Mouse (Mus musculus) CD4-positive, CD25-positive, alpha-beta regulatory T cell, adult 4 months (primary cell): ENCODE measurements around the gene Armc7. TPM values are rescaled to one million over a fixed set of nuclear protein-coding genes. Genes with fewer than 3 reads are reported as not detected.
"Not testable (repeated sequence)": the region's sequence is repeated elsewhere in the genome, so short reads cannot be mapped to it uniquely, and the experiment has no call there.

ENCODE experiments used
- ATAC-seq: one replicate; pipeline ENCODE4 v1.8.0; 2017
- polyA plus RNA-seq, 2 experiments: library from polyadenylated mRNA; unstranded; fragments of 100-300 nt; shearing (Covaris generic); gene quantifications; one replicate each; pipeline ENCODE4 v1.2.1; 2017

Gene Armc7
- polyA plus RNA-seq, result 100 to 1,000 TPM in 1 of 2 experiments, 10 to 100 TPM in 1; 79.2 to 132 TPM

DNA sequence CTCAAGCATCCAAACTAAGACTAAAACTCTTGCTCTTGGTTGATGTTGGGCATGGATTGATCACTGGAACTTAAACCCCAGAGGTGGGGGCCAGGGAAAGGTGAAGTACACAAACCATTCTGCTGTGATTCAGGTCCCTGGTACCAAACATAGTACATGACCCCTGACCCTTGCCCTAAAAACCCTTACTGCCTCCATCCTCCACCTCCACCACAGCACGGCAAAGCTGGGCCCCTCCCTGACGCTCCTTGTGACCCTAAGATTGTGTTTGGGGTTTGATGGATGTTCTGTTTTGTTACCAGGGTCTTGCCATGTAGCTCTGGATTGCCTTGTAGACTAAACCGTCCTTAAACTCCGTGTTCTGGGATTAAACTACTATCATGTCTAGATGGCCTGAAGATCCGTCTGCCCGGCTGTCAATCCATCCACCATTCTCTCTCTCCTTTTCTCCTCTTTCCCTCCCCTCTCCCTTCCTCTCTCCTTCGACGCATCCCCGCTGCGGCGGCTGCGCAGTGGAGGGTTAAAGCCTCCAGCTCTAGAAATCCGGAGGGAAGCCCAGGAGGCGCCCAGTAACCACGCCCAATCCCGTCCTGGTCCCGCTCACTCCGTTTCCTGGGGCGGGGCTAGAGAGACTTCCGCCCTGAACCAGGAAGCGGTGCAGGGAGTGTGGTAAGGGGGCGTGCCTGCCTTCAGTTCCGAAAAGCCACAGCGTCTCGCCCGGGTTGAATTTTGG lies at the start of gene Armc7:
Gene Armc7, plus strand, starts transcription at position 643 of the 733 bp plus-strand sequence.
- peak; percentile 92 for ATAC-seq

GRCm38 (mm10) chr11:115425671-115426070 lies 49.8 kb upstream of the Armc7 start:
- no peak for ATAC-seq

- ATAC-seq, result peak; percentile 87
These were observed 47.8 kb upstream of the Armc7 start for GRCm38 (mm10) chr11:115427482-115428331.

DNA sequence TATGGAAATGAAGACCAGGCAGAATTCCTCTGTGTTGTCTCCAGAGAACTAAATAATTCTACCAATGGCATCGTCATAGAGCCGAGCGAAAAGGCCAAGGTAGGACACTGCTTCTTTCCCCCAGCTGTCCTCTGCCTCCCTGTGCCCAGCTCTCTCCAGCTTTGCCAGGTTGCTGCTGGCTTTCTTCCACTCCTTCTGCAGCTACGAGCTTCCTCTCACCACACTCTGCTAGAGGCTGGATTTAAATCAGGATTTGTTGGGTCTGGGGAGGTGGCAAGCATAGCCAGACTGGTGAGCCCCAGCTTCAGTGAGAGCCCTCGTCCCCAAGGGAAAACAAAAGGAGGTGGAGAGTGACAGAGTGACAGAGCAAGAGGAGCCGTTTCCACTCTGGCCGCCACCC lies 46.2 kb upstream of the Armc7 start:
- no peak for ATAC-seq

DNA sequence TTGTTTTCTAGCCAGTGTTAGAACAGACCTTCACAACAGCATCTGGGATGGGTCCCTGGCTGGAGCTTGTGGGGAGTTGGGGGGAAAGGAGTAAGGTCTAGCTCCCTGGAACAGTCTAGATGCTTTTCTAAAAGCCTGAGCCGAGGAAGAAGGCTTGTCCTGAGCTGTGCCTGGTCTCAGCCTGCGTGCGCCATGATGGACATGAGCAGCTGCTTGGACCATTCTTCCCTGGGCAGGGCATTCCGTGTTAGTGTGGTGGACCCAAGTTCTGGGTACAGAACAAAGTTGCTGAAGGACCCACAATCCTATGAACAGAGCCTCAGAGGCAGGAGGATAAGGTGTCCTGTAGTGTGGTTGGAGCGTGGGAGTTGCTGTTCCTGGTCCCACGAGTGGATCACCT lies 44.9 kb upstream of the Armc7 start:
- no peak for ATAC-seq

DNA sequence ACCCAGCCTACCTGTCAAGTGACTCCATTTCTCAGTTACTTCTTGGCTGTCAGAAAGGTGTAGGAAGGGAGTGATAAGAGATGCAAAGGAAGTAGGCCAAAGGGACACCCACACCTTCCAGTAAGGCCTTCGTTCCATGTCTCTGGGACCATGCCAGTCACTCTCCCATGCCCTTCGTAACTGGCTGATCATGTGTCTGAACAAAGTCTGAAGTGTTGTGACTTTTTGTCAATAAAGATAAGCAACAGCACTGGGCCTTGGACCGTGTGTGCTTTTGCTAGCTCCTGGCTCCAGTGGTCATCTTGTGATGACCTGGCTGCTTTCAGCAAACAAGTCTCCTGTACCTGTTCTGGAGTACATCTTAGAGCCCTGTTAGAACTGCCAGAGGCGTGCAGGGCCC lies 42.7 kb upstream of the Armc7 start:
- no peak for ATAC-seq

GRCm38 (mm10) chr11:115433342-115433741 lies 42.1 kb upstream of the Armc7 start:
- ATAC-seq, result no peak

- no peak for ATAC-seq
These were observed 39.7 kb upstream of the Armc7 start for GRCm38 (mm10) chr11:115435596-115436337.

- ATAC-seq, result no peak
These were observed 37.8 kb upstream of the Armc7 start for GRCm38 (mm10) chr11:115437571-115438122.

DNA sequence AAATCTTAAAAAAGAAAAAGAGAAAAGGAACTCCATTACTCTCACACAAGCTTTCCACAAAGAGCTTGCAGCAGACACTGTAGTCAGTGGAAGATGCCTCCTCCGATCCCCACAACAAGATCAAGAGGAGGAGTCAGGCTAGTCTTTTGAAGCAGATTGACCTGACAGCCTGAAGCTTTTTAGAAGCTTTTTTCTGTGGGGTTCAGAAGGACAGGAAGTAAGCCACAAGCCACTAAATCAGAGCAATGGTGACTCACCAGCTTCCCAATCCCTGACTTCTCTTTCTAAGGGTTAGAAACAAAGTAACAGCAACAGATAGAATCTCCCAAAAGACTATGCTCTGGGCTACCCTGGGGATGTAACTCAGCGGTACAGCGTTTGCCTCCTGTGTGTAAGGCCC lies 36.1 kb upstream of the Armc7 start:
- no peak for ATAC-seq

- ATAC-seq, result no peak
These were observed 35.4 kb upstream of the Armc7 start, which contains the start of gene Trim80 for GRCm38 (mm10) chr11:115439906-115440595. Trim80 (plus strand) TSS chr11:115440545.

- no peak for ATAC-seq
These were observed 34.0 kb upstream of the Armc7 start for GRCm38 (mm10) chr11:115441417-115441816.

DNA sequence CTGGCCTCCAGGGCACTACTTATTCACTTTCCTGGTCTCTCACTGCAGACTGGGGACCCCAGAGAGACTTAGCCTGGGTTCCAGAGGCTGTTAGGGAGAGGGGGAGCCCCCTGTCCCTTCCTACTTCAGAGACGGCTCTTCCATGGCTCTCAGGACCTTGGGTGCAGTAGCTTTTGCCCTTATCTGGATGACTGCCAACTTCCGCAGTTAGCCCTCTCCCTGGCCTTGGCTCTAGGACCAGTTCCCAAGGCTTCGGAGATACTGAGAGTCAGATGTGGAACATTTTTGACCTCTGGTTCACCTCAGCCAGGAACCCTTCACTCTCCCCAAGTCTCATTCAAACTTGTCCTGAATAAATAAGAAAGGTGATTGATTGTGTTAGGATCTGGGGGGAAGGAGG lies 28.6 kb upstream of the Armc7 start:
- no peak for ATAC-seq

DNA sequence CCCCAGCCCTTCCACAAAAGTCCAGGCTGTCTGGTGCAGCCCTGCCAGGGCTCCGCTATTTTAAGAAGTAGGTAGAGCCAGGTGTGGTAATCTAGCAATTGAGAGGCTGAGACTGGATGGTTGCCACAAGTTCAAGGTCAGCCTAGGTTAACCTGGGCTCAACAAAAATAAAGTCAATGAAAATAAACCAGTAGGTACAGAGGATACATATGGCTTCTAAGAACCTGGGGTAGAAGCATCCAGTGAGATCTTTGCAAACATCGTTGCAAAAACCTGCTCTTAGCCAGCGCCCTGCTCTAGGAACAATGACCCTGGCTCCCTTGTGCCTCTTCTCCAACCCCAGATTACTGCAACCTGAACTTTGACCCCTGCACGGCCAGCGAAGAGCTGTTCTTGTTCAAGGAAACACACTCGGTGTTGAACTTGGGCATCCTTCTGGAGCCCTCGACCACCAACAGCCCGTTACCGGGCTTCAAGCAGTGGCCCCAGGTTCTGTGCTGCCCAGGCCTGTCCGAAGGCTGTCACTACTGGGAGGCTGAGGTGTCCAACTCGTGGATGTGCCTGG lies 28.1 kb upstream of the Armc7 start:
- ATAC-seq, result no peak

- no peak for ATAC-seq
These were observed 27.4 kb upstream of the Armc7 start for GRCm38 (mm10) chr11:115448075-115448474.

DNA sequence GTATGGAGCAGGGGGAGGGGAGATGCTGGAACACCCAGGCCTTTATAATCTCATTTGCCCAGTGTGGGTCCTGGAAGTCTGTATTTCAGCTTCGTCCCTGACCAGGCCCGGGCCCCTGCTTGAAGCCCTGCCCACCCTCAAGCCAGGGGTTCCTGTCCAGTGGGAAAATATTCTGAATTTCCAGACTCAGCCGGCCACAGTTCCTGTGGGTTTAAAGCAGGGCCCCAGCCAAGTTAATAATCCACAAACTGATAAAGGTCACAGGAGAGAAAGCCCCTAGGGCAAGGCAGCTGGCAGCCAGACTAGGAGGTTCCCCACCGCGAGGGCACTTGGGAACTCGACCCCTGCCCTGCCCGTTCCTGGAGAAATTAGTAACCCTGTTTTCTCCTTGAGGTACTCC lies 26.5 kb upstream of the Armc7 start:
- ATAC-seq, result no peak

GRCm38 (mm10) chr11:115450176-115450575 lies 25.3 kb upstream of the Armc7 start:
- no peak for ATAC-seq

- ATAC-seq, result peak; percentile 96
These were observed 23.7 kb upstream of the Armc7 start for GRCm38 (mm10) chr11:115451781-115452241.

DNA sequence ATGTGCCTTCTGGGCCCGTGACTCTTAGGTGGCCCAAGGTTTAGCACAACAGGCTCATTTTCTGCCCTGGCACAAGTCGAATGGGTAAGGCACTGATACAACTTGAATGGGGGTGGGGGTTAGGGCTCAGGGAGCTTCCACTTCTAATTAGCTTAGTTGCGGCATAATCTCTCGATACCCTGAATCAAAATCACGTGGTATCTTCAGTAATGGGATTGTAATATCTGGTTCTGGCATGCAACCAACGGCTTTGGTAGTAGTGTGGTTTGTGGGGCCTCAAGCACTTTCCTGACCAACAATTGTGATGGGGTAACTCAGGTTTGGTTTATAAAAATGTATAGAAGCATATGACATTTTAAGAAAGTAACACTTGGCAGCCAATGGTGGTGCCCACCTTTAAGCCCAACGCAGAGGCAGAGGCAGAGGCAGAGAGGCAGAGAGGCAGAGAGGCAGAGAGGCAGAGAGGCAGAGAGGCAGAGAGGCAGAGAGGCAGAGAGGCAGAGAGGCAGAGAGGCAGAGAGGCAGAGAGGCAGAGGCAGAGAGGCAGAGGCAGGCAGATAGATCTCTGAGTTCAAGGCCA lies 23.1 kb upstream of the Armc7 start:
- no peak for ATAC-seq

- ATAC-seq, result no peak
These were observed 22.2 kb upstream of the Armc7 start for GRCm38 (mm10) chr11:115453306-115453705.

DNA sequence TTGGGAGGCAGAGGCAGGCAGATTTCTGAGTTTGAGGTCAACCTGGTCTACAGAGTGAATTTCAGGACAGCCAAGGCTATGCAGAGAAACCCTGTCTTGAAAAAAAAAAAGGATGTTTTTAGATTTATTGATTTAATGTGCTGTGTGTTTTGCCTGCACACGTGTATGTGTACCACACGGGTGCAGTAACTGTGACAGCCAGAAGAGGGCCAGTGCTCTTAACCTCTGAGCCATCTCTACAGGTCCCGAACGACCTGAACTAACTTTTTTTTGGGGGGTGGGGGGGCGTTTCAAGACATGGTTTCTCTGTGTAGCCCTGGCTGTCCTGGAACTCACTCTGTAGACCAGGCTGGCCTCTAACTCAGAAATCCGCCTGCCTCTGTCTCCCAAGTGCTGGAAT lies 20.6 kb upstream of the Armc7 start:
- not testable (repeated sequence) for ATAC-seq
